Mouse (Mus musculus) c-Kit-positive CD71-positive TER-119-positive erythroid progenitor cells, embryonic 14.5 days (primary cell): ENCODE measurements at regions not wholly inside any gene's neighbourhood (a gene's known extent, or its start where the extent isn't known, plus 50 kb on each side); places are given as distances from the start of the nearest gene placed in this dataset.
A peak's percentile ranks its signal among the peaks of the same experiment; 100 is the strongest.

Source experiments
- DNase-seq: peaks from one replicate; pipeline ENCODE4 v3.0.0-alpha.2; 2013; ENCODE audit warnings: low spot score

DNA sequence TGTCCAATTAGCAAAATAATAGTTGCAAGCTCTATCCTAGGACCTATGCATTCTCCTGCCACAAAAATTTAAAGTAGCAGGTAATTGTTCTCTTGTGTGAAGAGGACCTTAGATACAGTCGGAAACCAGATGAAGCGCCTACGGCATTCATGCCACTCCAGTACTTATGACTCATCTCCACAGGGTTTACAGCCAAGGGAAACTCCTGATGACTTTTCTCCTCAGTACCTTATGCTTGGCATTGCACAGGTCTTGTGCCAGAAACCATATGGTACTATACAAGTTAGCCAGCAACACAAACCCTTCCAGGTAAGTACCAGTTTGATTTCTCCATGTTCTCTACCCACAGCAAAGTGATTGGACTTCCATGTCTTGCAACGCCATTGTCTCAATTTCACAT is 606.3 kb upstream of the Dmac1 start:
- DNase-seq, result no peak

GRCm38 (mm10) chr4:75869771-75870170 is 591.7 kb upstream of the Dmac1 start:
- DNase-seq, result no peak

DNA sequence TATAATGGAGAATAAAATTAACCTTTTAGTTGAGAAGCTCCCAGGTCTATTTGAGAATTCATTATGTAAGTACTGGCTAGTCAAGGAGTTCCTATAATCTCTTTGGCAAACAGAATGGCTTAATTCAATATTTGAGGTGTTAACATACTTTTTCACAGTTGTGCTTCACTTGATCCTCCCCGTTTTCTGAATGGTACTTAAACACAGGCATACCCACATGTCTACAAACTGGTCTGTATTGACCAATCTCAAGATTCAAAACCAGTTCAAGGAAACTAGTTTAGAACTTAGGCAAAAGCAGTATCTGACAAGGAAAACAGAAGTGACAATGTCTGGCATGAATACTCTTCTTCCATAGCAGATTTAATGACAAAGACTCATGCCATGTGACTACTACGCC is 583.0 kb upstream of the Dmac1 start:
- no peak for DNase-seq

GRCm38 (mm10) chr4:75857769-75858408 is 579.8 kb upstream of the Dmac1 start:
- no peak for DNase-seq

GRCm38 (mm10) chr4:75855688-75856296 is 577.7 kb upstream of the Dmac1 start:
- no peak for DNase-seq

GRCm38 (mm10) chr4:75850343-75850742 is 572.2 kb upstream of the Dmac1 start:
- DNase-seq, result no peak

GRCm38 (mm10) chr4:75847675-75848385 is 569.7 kb upstream of the Dmac1 start:
- no peak for DNase-seq

GRCm38 (mm10) chr4:75845021-75845420 is 566.9 kb upstream of the Dmac1 start:
- DNase-seq, result no peak

DNA sequence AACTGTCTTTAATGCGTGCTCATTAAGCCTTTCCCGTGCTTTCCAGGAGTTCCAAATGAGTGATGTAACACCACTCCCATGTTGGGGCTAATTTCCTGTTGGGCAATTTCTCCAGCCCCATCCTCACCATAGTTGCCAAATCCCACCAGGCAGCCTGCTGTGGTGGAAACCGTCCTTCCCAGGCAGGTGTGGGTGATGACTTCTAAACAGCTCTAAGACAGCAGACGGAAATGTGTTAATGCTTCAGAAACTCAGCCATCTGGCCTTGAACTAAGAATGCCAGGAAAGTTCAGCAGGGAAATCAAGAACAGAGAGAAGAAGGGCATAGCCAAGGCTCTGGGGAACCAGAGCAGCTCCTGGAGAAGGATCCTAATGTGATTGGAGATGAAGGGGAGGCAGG is 560.5 kb upstream of the Dmac1 start:
- no peak for DNase-seq

DNA sequence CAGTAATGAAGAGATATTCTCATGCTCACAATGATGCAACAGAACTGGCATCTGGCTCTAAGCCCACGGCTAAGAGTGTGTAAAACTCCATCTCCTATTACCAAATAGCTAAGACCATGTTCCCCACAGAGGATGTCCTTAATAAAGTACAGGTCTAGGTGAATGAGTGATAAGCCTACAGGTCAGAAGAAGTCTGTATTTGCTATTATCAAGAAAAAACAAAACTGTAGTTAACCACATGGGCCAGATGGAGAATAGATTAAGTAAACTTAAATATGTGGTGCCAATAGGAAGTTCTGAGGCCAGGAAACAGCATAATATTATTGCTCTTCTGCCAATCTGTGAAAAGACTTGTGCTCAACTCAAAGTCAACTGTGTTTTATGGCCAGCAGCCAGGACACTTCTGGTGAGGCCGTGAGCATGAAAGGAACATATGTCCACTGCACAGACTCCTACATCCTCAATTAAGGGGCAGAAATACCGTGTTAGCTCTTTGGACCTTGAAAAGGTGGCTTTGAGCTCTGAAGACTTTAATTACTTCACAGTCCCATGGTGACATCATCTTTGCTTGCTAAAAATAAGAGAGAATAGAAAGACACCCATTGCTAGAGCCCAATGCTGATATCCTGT is 549.1 kb upstream of the Dmac1 start:
- no peak for DNase-seq

DNA sequence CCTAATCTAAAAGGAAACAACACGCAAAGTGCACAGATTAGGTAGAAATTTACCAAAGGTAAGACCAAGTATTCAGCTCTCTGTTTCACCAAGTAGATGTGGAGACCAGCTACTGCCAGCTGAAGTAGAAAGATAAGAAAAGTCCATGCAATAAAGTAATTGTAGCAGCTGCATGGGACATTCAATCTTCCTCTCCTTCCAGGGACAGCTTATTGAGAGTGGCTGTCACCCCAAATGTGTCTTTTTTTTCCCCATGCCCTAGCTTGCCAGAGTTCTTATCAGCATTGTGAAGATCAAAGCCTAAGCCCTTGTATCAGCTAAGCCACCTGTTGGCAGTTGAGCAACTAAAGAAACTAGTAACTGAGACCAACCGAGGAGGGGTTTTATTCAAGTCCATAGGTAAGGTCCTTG is 541.1 kb upstream of the Dmac1 start:
- peak; percentile 16 for DNase-seq

DNA sequence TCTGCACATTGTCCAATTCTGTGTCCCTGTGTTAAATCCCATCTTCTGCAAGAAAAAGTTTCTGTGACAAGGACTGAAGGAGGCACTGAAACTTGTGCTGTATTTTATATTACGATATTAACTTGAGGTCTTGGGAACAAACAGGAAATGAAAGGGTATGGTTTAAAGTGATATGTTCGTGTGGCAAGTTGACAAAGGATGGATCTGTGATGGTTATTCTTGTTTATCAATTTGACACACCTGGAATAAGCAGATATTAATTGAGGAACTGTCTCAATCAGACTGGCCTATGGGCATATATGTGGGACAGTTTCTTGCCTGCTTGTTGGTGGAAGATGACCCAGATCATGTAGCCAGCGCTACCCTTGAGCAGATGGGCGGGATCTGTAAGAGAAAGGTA is 537.9 kb upstream of the Dmac1 start:
- DNase-seq, result no peak

DNA sequence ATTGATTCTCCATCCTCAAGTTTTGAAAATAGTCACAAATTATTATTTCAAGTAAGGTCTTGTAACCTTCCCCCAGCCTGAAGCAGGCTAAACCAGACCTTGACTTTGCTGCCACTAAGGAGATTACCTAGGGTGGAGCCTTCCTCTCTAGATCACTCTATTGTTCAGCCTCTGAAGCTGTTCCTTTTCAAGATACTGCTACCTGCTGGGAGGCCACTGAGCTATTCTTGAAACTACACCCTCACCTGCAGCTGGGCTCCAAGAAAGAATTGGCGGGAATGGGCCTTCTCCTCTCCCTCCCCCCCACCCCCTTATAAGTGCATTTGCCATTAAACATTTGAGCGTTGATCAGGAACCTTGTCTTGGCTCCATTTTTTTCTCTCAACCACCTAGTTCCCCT is 534.2 kb upstream of the Dmac1 start:
- no peak for DNase-seq

DNA sequence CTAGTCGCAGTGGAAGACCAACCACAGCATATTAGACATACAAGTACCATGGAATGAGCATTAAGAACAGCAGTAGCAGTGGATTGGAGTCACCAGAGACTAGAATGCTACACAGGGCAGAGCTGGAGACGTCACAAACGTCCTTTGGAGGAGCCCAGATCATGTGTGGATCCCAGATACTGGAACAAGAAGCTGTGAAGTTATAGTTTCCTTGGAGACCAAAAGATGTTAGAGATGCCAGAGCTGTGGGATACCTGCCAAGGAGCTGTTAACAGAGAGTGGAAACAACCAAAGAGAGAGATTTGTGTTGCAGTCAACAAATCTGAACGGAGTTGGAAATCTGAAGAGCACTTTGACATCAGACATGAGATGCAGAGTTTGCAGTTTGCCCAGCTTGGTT is 523.8 kb upstream of the Dmac1 start:
- DNase-seq, result no peak

- DNase-seq, result no peak
These were observed 523.1 kb upstream of the Dmac1 start for GRCm38 (mm10) chr4:75801156-75801555.

- DNase-seq, result no peak
These were observed 513.7 kb upstream of the Dmac1 start for GRCm38 (mm10) chr4:75791789-75792188.

GRCm38 (mm10) chr4:75790920-75791589 is 513.0 kb upstream of the Dmac1 start:
- DNase-seq, result no peak

GRCm38 (mm10) chr4:75787405-75787804 is 509.3 kb upstream of the Dmac1 start:
- no peak for DNase-seq

DNA sequence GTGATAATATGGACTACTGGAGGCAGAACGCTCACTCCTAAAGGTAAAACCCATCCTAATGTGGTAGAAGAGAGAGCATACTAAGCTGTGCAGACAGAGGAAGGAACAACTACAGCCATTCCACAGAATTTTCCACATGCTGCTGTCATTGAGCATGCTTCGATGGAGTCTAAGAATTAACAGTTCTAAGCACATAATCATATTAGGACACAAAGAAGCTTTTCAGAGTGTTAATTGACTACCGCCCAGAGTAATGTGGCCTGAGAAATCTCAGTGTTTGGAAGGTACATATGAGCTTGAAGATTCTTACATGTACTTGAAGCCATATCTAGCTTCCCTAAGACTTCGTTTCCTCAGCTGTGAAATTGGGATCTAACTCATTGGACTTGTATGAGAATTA is 508.3 kb upstream of the Dmac1 start:
- DNase-seq, result no peak

- no peak for DNase-seq
These were observed 501.4 kb upstream of the Dmac1 start for GRCm38 (mm10) chr4:75779492-75779891.

DNA sequence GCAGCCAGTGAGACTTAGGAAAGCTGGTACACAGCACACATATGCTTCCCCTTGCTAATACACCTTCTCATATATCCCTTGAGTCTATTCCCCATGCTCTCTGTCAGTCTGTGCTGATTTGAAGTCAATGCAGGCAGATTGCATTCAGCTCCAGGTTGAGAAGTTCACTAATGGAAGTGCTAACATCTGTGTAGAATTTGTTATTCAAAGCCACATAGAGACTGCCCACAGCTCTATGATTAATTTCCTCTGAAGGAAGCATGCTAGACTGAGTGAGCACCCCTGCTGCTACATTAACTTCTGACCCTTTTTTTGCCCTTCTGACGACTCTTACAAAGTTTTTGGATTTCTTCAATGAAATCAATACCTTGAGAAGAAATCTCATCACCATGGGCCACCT is 486.0 kb upstream of the Dmac1 start:
- DNase-seq, result no peak

GRCm38 (mm10) chr4:75744605-75745004 is 466.5 kb upstream of the Dmac1 start:
- no peak for DNase-seq

DNA sequence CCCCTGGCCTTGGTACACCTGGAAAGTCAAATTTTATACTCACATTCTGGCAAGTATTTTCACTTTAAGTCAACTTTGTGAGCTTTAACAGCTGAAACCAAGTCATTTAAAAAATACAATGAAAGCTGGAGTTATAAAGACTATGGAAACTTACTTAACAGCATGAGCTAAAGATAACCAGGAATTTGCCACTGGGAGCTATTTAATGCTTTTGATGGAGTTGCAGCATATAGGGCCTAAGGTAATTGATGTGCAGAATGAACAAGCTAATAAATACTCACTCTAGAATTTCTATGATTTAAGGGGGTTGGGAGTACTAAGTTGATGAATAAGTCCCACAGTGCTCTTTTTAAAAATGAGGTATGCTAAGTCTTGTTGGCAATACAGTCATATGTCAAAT is 463.5 kb upstream of the Dmac1 start:
- no peak for DNase-seq
